Mouse (Mus musculus): ENCODE measurements around the gene Atp9a. TPM values are rescaled to one million over a fixed set of nuclear protein-coding genes. Genes with fewer than 3 reads are reported as not detected.

Gene Atp9a
- polyA plus RNA-seq, 1 experiment from 2014 or later: 24.1 TPM

- TF ChIP-seq EP300 (optimal IDR thresholded peaks at IDR 0.05) (no peak), CTCF (IDR thresholded peaks at IDR 0.05; ENCODE audit: low read depth) (no peak)
- Histone ChIP-seq H3K9ac (ENCODE audit: low read length) (no peak overlapping the region), H3K27ac (replicated peaks) (no peak overlapping the region), H3K4me1 (replicated peaks; ENCODE audit: control insufficient read depth, insufficient read depth) (peaks cover 2% of the 10 kb centered on the region; the same call in 1 of the 2 replicates), H3K27me3 (ENCODE audit: control insufficient read depth, insufficient read depth, low read length) (no peaks in the 10 kb centered on the region), H3K4me2 (replicated peaks; ENCODE audit: low read depth) (no peak overlapping the region), H3K4me3 (ENCODE audit: low read depth, low read length) (no peak overlapping the region), H3K9me3 (ENCODE audit: control insufficient read depth, low read length) (no peaks in the 10 kb centered on the region), H3K36me3 (ENCODE audit: control insufficient read depth, insufficient read depth, low read length) (no peaks in the 10 kb centered on the region)
- DNase-seq (ENCODE audit: low spot score) (no peak), ATAC-seq (ENCODE audit: low FRiP score, low TSS enrichment) (no peak)
- WGBS: 55% methylated on average over 9 of the region's 9 CpGs
Measured at GRCm38 (mm10) chr2:168608125-168608564, 134.1 kb downstream of the Atp9a start.

GRCm38 (mm10) chr2:168604655-168605070 lies 137.5 kb downstream of the Atp9a start:
- Histone ChIP-seq H3K36me3 (ENCODE audit: control insufficient read depth, insufficient read depth, low read length) (no peaks in the 10 kb centered on the region), H3K4me3 (ENCODE audit: low read depth, low read length) (no peak overlapping the region), H3K4me2 (replicated peaks; ENCODE audit: low read depth) (no peak overlapping the region), H3K27me3 (ENCODE audit: control insufficient read depth, insufficient read depth, low read length) (peaks cover 9% of the 10 kb centered on the region), H3K9ac (ENCODE audit: low read length) (no peak overlapping the region), H3K9me3 (ENCODE audit: control insufficient read depth, low read length) (no peaks in the 10 kb centered on the region), H3K27ac (replicated peaks) (peak overlapping the region; percentile 40; the same call in 1 of the 2 replicates), H3K4me1 (replicated peaks; ENCODE audit: control insufficient read depth, insufficient read depth) (0 out of 2 replicates have a peak, but pooled peaks cover 2% of the 10 kb centered on the region)
- ATAC-seq (ENCODE audit: low FRiP score, low TSS enrichment): no peak
- WGBS: 17% methylated on average over 16 of the region's 16 CpGs
- no peak for DNase-seq (ENCODE audit: low spot score)
- TF ChIP-seq EP300 (optimal IDR thresholded peaks at IDR 0.05) (no peak), CTCF (IDR thresholded peaks at IDR 0.05; ENCODE audit: low read depth) (no peak)

GRCm38 (mm10) chr2:168602387-168602741 lies 139.8 kb downstream of the Atp9a start:
- Histone ChIP-seq H3K27me3 (ENCODE audit: control insufficient read depth, insufficient read depth, low read length) (peaks cover 9% of the 10 kb centered on the region), H3K27ac (replicated peaks) (no peak overlapping the region), H3K4me3 (ENCODE audit: low read depth, low read length) (peak overlapping the region; percentile 42; the same call in 1 of the 2 replicates), H3K36me3 (ENCODE audit: control insufficient read depth, insufficient read depth, low read length) (no peaks in the 10 kb centered on the region), H3K4me1 (replicated peaks; ENCODE audit: control insufficient read depth, insufficient read depth) (0 out of 2 replicates have a peak, but pooled peaks cover 2% of the 10 kb centered on the region), H3K9ac (ENCODE audit: low read length) (no peak overlapping the region), H3K4me2 (replicated peaks; ENCODE audit: low read depth) (peak overlapping the region; percentile 66), H3K9me3 (ENCODE audit: control insufficient read depth, low read length) (no peaks in the 10 kb centered on the region)
- TF ChIP-seq CTCF (IDR thresholded peaks at IDR 0.05; ENCODE audit: low read depth): no peak
- no peak for TF ChIP-seq EP300 (optimal IDR thresholded peaks at IDR 0.05)
- no peak for DNase-seq (ENCODE audit: low spot score)
- ATAC-seq (ENCODE audit: low FRiP score, low TSS enrichment): no peak
- WGBS: 17% methylated on average over 12 of the region's 12 CpGs

- H3K9me3 ChIP-seq (ENCODE audit: control insufficient read depth, low read length): no peaks in the 10 kb centered on the region
- ATAC-seq (ENCODE audit: low FRiP score, low TSS enrichment): peak; percentile 62; the same call in 1 of the 2 replicates
- WGBS: under 1% methylated on average over 47 of the region's 56 CpGs
- H3K27me3 ChIP-seq (ENCODE audit: control insufficient read depth, insufficient read depth, low read length): peaks cover 9% of the 10 kb centered on the region
- TF ChIP-seq CTCF (IDR thresholded peaks at IDR 0.05; ENCODE audit: low read depth): peak; percentile 33; the same call in 1 of the 2 replicates
- TF ChIP-seq EP300 (optimal IDR thresholded peaks at IDR 0.05): peak; percentile 27
- peak within 1 kb of the TSS; percentile 42 for H3K4me3 ChIP-seq (ENCODE audit: low read depth, low read length)
- H3K27ac ChIP-seq (replicated peaks): peak within 1 kb of the TSS; percentile 69; the same call in 1 of the 2 replicates
- H3K36me3 ChIP-seq (ENCODE audit: control insufficient read depth, insufficient read depth, low read length): no peaks in the 10 kb centered on the region
- H3K9ac ChIP-seq (ENCODE audit: low read length): peak within 1 kb of the TSS; percentile 58
- peak within 1 kb of the TSS; percentile 66 for H3K4me2 ChIP-seq (replicated peaks; ENCODE audit: low read depth)
- 0 out of 2 replicates have a peak, but pooled peaks cover 2% of the 10 kb centered on the region for H3K4me1 ChIP-seq (replicated peaks; ENCODE audit: control insufficient read depth, insufficient read depth)
- DNase-seq (ENCODE audit: low spot score): peak; percentile 73
Measured at GRCm38 (mm10) chr2:168601491-168602386, 140.5 kb downstream of the Atp9a start, which contains the start of gene Nfatc2. TSS of gene Nfatc2 (minus strand) at chr2:168601657.

- 0 out of 2 replicates have a peak, but pooled peaks cover 2% of the 10 kb centered on the region for H3K4me1 ChIP-seq (replicated peaks; ENCODE audit: control insufficient read depth, insufficient read depth)
- peak overlapping the region; percentile 58 for H3K9ac ChIP-seq (ENCODE audit: low read length)
- no peak for ATAC-seq (ENCODE audit: low FRiP score, low TSS enrichment)
- H3K9me3 ChIP-seq (ENCODE audit: control insufficient read depth, low read length): no peaks in the 10 kb centered on the region
- H3K36me3 ChIP-seq (ENCODE audit: control insufficient read depth, insufficient read depth, low read length): no peaks in the 10 kb centered on the region
- no peak for DNase-seq (ENCODE audit: low spot score)
- peak overlapping the region; percentile 69; the same call in 1 of the 2 replicates for H3K27ac ChIP-seq (replicated peaks)
- TF ChIP-seq CTCF (IDR thresholded peaks at IDR 0.05; ENCODE audit: low read depth) (no peak), EP300 (optimal IDR thresholded peaks at IDR 0.05) (no peak)
- 3% methylated on average over 32 of the region's 32 CpGs for WGBS
- peak overlapping the region; percentile 42 for H3K4me3 ChIP-seq (ENCODE audit: low read depth, low read length)
- H3K4me2 ChIP-seq (replicated peaks; ENCODE audit: low read depth): peak overlapping the region; percentile 66
- peaks cover 9% of the 10 kb centered on the region for H3K27me3 ChIP-seq (ENCODE audit: control insufficient read depth, insufficient read depth, low read length)
Measured at GRCm38 (mm10) chr2:168600750-168601490, 141.3 kb downstream of the Atp9a start.

Data from stomach, postnatal 0 days (tissue).